Mouse (Mus musculus) stomach, postnatal 0 days (tissue): ENCODE data around the gene Ccnb1ip1.

ENCODE experiments used
- CTCF ChIP-seq: IDR thresholded peaks from 2 replicates; pipeline ENCODE4 v1.5.1; 2016; ENCODE audit warnings: antibody characterized with exemption, low read depth, mild to moderate bottlenecking, moderate library complexity
- EP300 ChIP-seq: optimal IDR thresholded peaks from 2 replicates; pipeline ENCODE3; 2016; ENCODE audit warnings: antibody characterized with exemption

- TF ChIP-seq CTCF (no peak), EP300 (no peak)
Measured at GRCm38 (mm10) chr14:50758416-50759085, 49.0 kb downstream of the Ccnb1ip1 start.
